Mouse (Mus musculus): ENCODE results near the gene Cd34.

Cd34 gene

GRCm38 (mm10) chr1:194962712-194963111 lies 24.1 kb downstream of the Cd34 start:
- in situ Hi-C loops (cut with MboI; ENCODE audit: low sequenced_read_pairs), result no loop called here

GRCm38 (mm10) chr1:194971980-194972379 lies 33.4 kb downstream of the Cd34 start:
- in situ Hi-C loops (cut with MboI; ENCODE audit: low sequenced_read_pairs), result no loop called here

GRCm38 (mm10) chr1:194976164-194976516 lies 37.5 kb downstream of the Cd34 start:
- in situ Hi-C loops (cut with MboI; ENCODE audit: low sequenced_read_pairs), result no loop called here

- in situ Hi-C loops (cut with MboI; ENCODE audit: low sequenced_read_pairs), result no loop called here
Observed at GRCm38 (mm10) chr1:194976517-194977370, 38.1 kb downstream of the Cd34 start.

GRCm38 (mm10) chr1:194977371-194977761 lies 38.7 kb downstream of the Cd34 start:
- in situ Hi-C loops (cut with MboI; ENCODE audit: low sequenced_read_pairs), result no loop called here

- in situ Hi-C loops (cut with MboI; ENCODE audit: low sequenced_read_pairs), result no loop called here
Observed at GRCm38 (mm10) chr1:194977946-194978720, 39.5 kb downstream of the Cd34 start.

- in situ Hi-C loops (cut with MboI; ENCODE audit: low sequenced_read_pairs), result no loop called here
Observed at GRCm38 (mm10) chr1:194980826-194981435, 42.3 kb downstream of the Cd34 start.

- in situ Hi-C loops (cut with MboI; ENCODE audit: low sequenced_read_pairs), result no loop called here
Observed at GRCm38 (mm10) chr1:194982931-194983690, 44.5 kb downstream of the Cd34 start.

- in situ Hi-C loops (cut with MboI; ENCODE audit: low sequenced_read_pairs), result no loop called here
Observed at GRCm38 (mm10) chr1:194984914-194985313, 46.3 kb downstream of the Cd34 start.

GRCm38 (mm10) chr1:194985442-194986210 lies 47.0 kb downstream of the Cd34 start:
- in situ Hi-C loops (cut with MboI; ENCODE audit: low sequenced_read_pairs), result no loop called here

- in situ Hi-C loops (cut with MboI; ENCODE audit: low sequenced_read_pairs), result no loop called here
Observed at GRCm38 (mm10) chr1:194989024-194989423, 50.4 kb downstream of the Cd34 start.

- in situ Hi-C loops (cut with MboI; ENCODE audit: low sequenced_read_pairs), result no loop called here
Observed at GRCm38 (mm10) chr1:194990976-194991375, 52.4 kb downstream of the Cd34 start.

- in situ Hi-C loops (cut with MboI; ENCODE audit: low sequenced_read_pairs), result no loop called here
Observed at GRCm38 (mm10) chr1:194991654-194992053, 53.0 kb downstream of the Cd34 start.

GRCm38 (mm10) chr1:194992589-194993317 lies 54.1 kb downstream of the Cd34 start:
- in situ Hi-C loops (cut with MboI; ENCODE audit: low sequenced_read_pairs), result no loop called here

- in situ Hi-C loops (cut with MboI; ENCODE audit: low sequenced_read_pairs), result no loop called here
Observed at GRCm38 (mm10) chr1:194993409-194993988, 54.9 kb downstream of the Cd34 start.

GRCm38 (mm10) chr1:194994262-194994661 lies 55.6 kb downstream of the Cd34 start:
- in situ Hi-C loops (cut with MboI; ENCODE audit: low sequenced_read_pairs), result no loop called here

GRCm38 (mm10) chr1:194995196-194995595 lies 56.6 kb downstream of the Cd34 start:
- in situ Hi-C loops (cut with MboI; ENCODE audit: low sequenced_read_pairs), result no loop called here

- in situ Hi-C loops (cut with MboI; ENCODE audit: low sequenced_read_pairs), result no loop called here
Observed at GRCm38 (mm10) chr1:194998396-194998795, 59.8 kb downstream of the Cd34 start.

- in situ Hi-C loops (cut with MboI; ENCODE audit: low sequenced_read_pairs), result no loop called here
Observed at GRCm38 (mm10) chr1:195003328-195003727, 64.7 kb downstream of the Cd34 start.

Measured in CH12F3 (cell line).